Mouse (Mus musculus): ENCODE data around the gene Gpr180.
A peak's percentile ranks its signal among the peaks of the same experiment; 100 is the strongest.
"Not testable (repeated sequence)": the region's sequence is repeated elsewhere in the genome, so short reads cannot be mapped to it uniquely, and the experiment has no call there.

Gene Gpr180

GRCm38 (mm10) chr14:118136744-118137452, at the start of gene Gpr180:
Gene Gpr180 (plus strand): TSS chr14:118137158.
- DNase-seq (ENCODE audit: low read depth): peak; percentile 93

- DNase-seq (ENCODE audit: low read depth): peak; percentile 53
These were observed 48.3 kb upstream of the Gpr180 start for GRCm38 (mm10) chr14:118088437-118089207.

- peak; percentile 69 for DNase-seq (ENCODE audit: low read depth)
These were observed 47.6 kb upstream of the Gpr180 start for GRCm38 (mm10) chr14:118089215-118089805.

- DNase-seq (ENCODE audit: low read depth): peak; percentile 8
These were observed 47.1 kb upstream of the Gpr180 start for GRCm38 (mm10) chr14:118089806-118090392.

- no peak for DNase-seq (ENCODE audit: low read depth)
These were observed 38.7 kb upstream of the Gpr180 start for GRCm38 (mm10) chr14:118098265-118098664.

GRCm38 (mm10) chr14:118101227-118101990, 35.5 kb upstream of the Gpr180 start:
- DNase-seq (ENCODE audit: low read depth): no peak

GRCm38 (mm10) chr14:118107479-118107878, 29.5 kb upstream of the Gpr180 start:
- DNase-seq (ENCODE audit: low read depth): not testable (repeated sequence)

GRCm38 (mm10) chr14:118113116-118113515, 23.8 kb upstream of the Gpr180 start:
- no peak for DNase-seq (ENCODE audit: low read depth)

- no peak for DNase-seq (ENCODE audit: low read depth)
These were observed 12.8 kb upstream of the Gpr180 start for GRCm38 (mm10) chr14:118124129-118124528.

GRCm38 (mm10) chr14:118124771-118125170, 12.2 kb upstream of the Gpr180 start:
- no peak for DNase-seq (ENCODE audit: low read depth)

GRCm38 (mm10) chr14:118126301-118126700, 10.7 kb upstream of the Gpr180 start:
- DNase-seq (ENCODE audit: low read depth): no peak

GRCm38 (mm10) chr14:118131472-118131871, 5.5 kb upstream of the Gpr180 start:
- DNase-seq (ENCODE audit: low read depth): no peak

GRCm38 (mm10) chr14:118131931-118132641, 4.9 kb upstream of the Gpr180 start:
- no peak for DNase-seq (ENCODE audit: low read depth)

GRCm38 (mm10) chr14:118132642-118132977, 4.3 kb upstream of the Gpr180 start, which contains the start of gene Tgds:
Gene Tgds (minus strand): TSS chr14:118132755.
- DNase-seq (ENCODE audit: low read depth): peak; percentile 99

- DNase-seq (ENCODE audit: low read depth): no peak
These were observed 529 bp downstream of the Gpr180 start for GRCm38 (mm10) chr14:118137487-118137886.

- no peak for DNase-seq (ENCODE audit: low read depth)
These were observed 5.3 kb downstream of the Gpr180 start for GRCm38 (mm10) chr14:118142283-118142682.

- no peak for DNase-seq (ENCODE audit: low read depth)
These were observed 11.1 kb downstream of the Gpr180 start for GRCm38 (mm10) chr14:118148046-118148445.

- DNase-seq (ENCODE audit: low read depth): no peak
These were observed 11.6 kb downstream of the Gpr180 start for GRCm38 (mm10) chr14:118148554-118148953.

GRCm38 (mm10) chr14:118150656-118151551, 13.9 kb downstream of the Gpr180 start:
- DNase-seq (ENCODE audit: low read depth): no peak

- DNase-seq (ENCODE audit: low read depth): no peak
These were observed 14.8 kb downstream of the Gpr180 start for GRCm38 (mm10) chr14:118151651-118152293.

Data from c-Kit-positive CD71-positive TER-119-negative erythroid progenitor cells, embryonic 14.5 days (primary cell).